Mouse (Mus musculus) embryonic facial prominence, embryonic 14.5 days (tissue): ENCODE data around the gene Gm14326. TPM values are rescaled to one million over a fixed set of nuclear protein-coding genes. Genes with fewer than 3 reads are reported as not detected.
"Not testable (repeated sequence)": the region's sequence is repeated elsewhere in the genome, so short reads cannot be mapped to it uniquely, and the experiment has no call there.

ENCODE experiments used
- ATAC-seq: fragments of 200-750 bp; cut with Nextera tagmentation; 2 replicates; pipeline ENCODE4 v1.8.0; 2017; ENCODE audit warnings: low read depth, moderate number of reproducible peaks, moderate TSS enrichment
- DNase-seq: peaks from one replicate; pipeline ENCODE4 v3.0.0-alpha.2; 2015; ENCODE audit warnings: low spot score
- H3K27ac ChIP-seq: fragments of 300-500 bp; sonication (generic); replicated peaks from 2 replicates; pipeline ENCODE4 v1.5.1; 2014; ENCODE audit warnings: low read depth, mild to moderate bottlenecking, low read length, moderate library complexity
- H3K27me3 ChIP-seq: fragments of 300-500 bp; sonication (generic); replicated peaks from 2 replicates; pipeline ENCODE4 v1.6.1; 2014; ENCODE audit warnings: low read length; ENCODE audit not compliant: control insufficient read depth, insufficient read depth
- H3K36me3 ChIP-seq: fragments of 300-500 bp; sonication (generic); 2 replicates; pipeline ENCODE4 v1.6.1; 2014; ENCODE audit warnings: low read length, mixed read lengths; ENCODE audit not compliant: control insufficient read depth, insufficient read depth
- H3K4me1 ChIP-seq: fragments of 300-500 bp; sonication (generic); 2 replicates; pipeline ENCODE4 v1.6.1; 2014; ENCODE audit warnings: antibody characterized with exemption, low read length; ENCODE audit not compliant: control insufficient read depth, insufficient read depth
- H3K4me2 ChIP-seq: fragments of 300-500 bp; sonication (generic); 2 replicates; pipeline ENCODE4 v1.6.1; 2014; ENCODE audit warnings: low read depth, mild to moderate bottlenecking, low read length, moderate library complexity, mixed read lengths
- H3K4me3 ChIP-seq: fragments of 300-500 bp; sonication (generic); 2 replicates; pipeline ENCODE4 v1.5.1; 2014; ENCODE audit warnings: low read depth, mild to moderate bottlenecking, low read length
- H3K9ac ChIP-seq: fragments of 300-500 bp; sonication (generic); 2 replicates; pipeline ENCODE4 v1.6.1; 2014; ENCODE audit warnings: low read depth, mild to moderate bottlenecking, low read length, moderate library complexity, mixed read lengths
- H3K9me3 ChIP-seq: fragments of 300-500 bp; sonication (generic); 2 replicates; pipeline ENCODE4 v1.6.1; 2016; ENCODE audit warnings: low read length; ENCODE audit not compliant: control insufficient read depth
- WGBS: fragments of 180-500 bp; shearing (Covaris S2); extraction: QIAGEN DNeasy Blood & Tissue Kit; methylation state at CpG from one replicate; pipeline ENCODE4 v1.1.7; 2014; 5-methylcytosine and 5-hydroxymethylcytosine counted together
- polyA plus RNA-seq: library from polyadenylated mRNA; unstranded; fragments of >200 nt; fragmentation: Nextera tagmentation; extraction: Ambion mirVana; gene quantifications from 2 replicates; pipeline ENCODE4 v1.2.1, GENCODE M21; 2014

Gene Gm14326
- 19.1 and 24.0 TPM in 2 replicates for polyA plus RNA-seq

DNA sequence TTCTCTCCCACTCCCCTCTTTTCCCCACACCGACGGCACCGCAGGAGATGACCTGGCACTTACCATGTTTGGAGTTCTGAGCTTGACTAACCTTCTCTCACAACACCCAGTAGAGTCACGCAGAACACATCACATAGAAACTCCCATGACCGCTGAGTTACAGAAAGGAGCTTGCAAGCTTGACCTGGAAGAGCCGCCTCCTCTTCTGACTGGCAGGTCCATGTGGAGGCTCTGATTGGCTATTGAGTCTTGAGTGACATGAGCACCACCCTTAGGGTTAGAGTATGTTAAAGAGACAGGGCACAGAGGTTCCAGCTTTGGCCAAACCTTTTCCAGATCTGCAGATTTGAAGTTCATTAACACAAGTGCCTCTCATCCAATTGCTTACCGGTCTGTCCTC is at the start of gene Gm14326:
Gene Gm14326 (minus strand): TSS at position 153 of the 400 bp plus-strand sequence.
- DNase-seq = peak; percentile 45

DNA sequence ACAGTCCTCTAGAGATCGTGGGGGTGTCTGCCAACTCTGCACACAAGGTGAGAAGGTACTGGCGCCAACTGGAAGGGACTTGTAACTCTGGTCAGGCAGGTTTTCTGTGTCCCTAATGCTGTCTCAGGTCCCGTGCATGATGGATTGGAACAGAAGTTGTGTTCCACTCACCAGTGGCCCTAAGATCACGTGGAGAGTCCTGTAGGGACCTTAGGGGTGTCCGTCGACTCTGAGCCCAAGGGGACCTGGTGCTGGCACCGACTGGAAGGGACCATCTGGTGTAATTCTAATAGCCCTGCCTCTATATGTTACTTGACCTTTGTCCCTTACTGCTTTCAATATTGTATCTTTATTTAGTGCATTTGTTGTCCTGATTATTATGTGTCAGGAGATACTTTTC is 17.7 kb upstream of the Gm14326 start:
- H3K4me3 ChIP-seq, H3K36me3 ChIP-seq, H3K9ac ChIP-seq, H3K27me3 ChIP-seq, ATAC-seq, DNase-seq, H3K4me2 ChIP-seq, H3K27ac ChIP-seq, H3K9me3 ChIP-seq, H3K4me1 ChIP-seq: not testable (repeated sequence)
- 83% methylated on average over 5 of the region's 7 CpGs for WGBS

More for the DNA sequence above, at the start of gene Gm14326:
- Histone ChIP-seq H3K4me3 (peak within 1 kb of the TSS; percentile 39), H3K9ac (peak within 1 kb of the TSS; percentile 58), H3K4me2 (peak within 1 kb of the TSS; percentile 43)
- not testable (repeated sequence) for H3K9me3 ChIP-seq, H3K27ac ChIP-seq, H3K27me3 ChIP-seq, ATAC-seq, H3K36me3 ChIP-seq, H3K4me1 ChIP-seq
- 0% methylated on average over 3 of the region's 7 CpGs for WGBS

DNA sequence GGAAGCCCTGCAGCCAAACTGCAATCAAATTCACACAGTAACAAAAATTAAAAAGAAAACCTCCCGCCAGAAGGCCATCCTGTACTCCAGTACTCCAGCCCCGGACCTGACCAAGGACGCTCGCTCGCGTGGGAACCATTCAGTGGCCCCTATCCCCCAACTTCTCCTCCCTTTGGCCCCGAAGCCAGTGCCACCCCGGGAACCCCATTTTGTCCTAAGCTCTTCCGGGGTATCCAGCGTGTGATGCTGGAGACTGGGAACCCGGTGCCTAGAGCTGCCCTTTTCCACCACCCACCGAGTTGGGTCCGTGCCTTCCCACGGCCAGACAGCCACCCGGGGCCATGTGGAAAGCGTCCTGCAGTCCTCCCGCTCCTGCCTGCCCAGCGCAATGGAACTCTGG is 363 bp downstream of the Gm14326 start:
- ATAC-seq, H3K36me3 ChIP-seq, H3K4me1 ChIP-seq, H3K27ac ChIP-seq, H3K27me3 ChIP-seq, H3K9me3 ChIP-seq, DNase-seq: not testable (repeated sequence)
- Histone ChIP-seq H3K4me2 (peak overlapping the region; percentile 43; the same call in 1 of the 2 replicates), H3K9ac (peak overlapping the region; percentile 58), H3K4me3 (peak overlapping the region; percentile 39)
- 0% methylated on average over 11 of the region's 18 CpGs for WGBS

DNA sequence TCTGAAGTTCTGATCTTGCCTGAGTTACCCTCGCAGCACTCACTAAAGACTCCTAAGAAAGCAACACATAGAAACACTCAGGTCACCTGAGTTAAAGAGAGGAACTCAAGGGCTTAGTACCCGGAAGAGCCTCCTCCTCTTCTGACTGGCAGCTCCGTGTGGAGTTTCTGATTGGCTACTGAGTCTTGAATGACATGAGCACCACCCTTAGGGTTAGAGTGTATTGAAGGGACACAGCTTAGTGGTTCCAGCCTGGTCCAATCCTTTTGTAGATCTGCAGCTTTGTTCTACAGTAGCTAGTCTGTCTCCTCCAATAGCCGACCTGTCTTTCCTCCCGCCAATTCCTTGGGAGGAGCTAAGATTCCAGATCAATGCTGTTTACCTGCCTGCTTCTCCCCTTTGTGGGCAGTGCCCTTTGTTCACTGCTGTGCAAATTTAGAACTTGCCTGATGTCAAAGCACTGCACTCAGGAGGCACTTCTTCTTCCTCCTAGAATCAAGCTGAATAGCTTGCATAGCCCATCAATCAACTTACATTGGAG is 31.5 kb downstream of the Gm14326 start, which contains the start of gene Zfp972:
Gene Zfp972 (minus strand): TSS at position 51 of the 541 bp plus-strand sequence.
- H3K27me3 ChIP-seq, H3K4me1 ChIP-seq, ATAC-seq, H3K4me3 ChIP-seq, H3K27ac ChIP-seq, H3K4me2 ChIP-seq, H3K36me3 ChIP-seq, DNase-seq, H3K9ac ChIP-seq, H3K9me3 ChIP-seq: not testable (repeated sequence)
- 75% methylated on average over 3 of the region's 5 CpGs for WGBS

DNA sequence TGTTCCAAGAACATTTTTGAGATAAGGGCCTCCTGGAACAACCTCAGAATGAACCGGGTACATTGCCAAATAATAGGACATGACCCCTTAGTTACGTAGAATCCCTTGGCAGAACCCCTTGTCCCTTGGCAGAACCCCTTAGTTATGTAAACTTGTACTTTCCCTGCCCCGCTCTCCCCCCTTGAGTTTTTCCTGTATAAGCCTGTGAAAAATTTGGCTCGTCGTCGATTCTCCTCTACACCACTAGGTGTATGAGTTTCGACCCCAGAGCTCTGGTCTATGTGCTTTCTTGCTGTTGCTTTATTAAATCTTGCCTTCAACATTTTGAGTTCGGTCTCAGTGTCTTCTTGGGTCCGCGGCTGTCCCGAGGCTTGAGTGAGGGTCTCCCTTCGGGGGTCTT is 53.8 kb downstream of the Gm14326 start:
- H3K4me3 ChIP-seq, H3K27ac ChIP-seq, DNase-seq, H3K9me3 ChIP-seq, H3K36me3 ChIP-seq, H3K4me2 ChIP-seq, ATAC-seq, H3K4me1 ChIP-seq, H3K9ac ChIP-seq, H3K27me3 ChIP-seq: not testable (repeated sequence)
- no CpG with 5 or more reads among the region's 12 CpGs for WGBS

DNA sequence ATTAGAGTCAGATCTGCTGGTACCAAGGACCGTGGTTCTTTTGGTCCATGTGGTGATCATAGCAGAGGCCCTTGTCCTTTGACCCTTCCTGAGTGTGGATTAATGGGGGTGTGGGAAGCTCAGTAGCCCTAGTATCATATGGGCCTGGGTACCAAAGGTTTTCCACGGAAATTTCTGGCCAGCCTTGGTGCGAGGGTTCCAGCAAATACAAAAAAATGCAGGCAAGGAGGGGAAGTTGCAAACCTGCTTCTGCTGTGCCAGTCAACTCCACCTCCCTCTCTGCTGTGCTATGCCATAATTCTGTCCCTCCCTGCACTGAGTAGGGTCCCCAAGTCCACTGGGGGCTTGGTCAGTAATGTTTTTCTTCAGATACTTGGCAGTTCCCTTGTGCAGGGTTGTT is 58.9 kb downstream of the Gm14326 start:
- not testable (repeated sequence) for H3K4me3 ChIP-seq, DNase-seq, H3K27me3 ChIP-seq, H3K9me3 ChIP-seq, H3K4me2 ChIP-seq, H3K27ac ChIP-seq, H3K36me3 ChIP-seq, ATAC-seq, H3K9ac ChIP-seq, H3K4me1 ChIP-seq
- WGBS = 80% methylated on average over 2 of the region's 3 CpGs

DNA sequence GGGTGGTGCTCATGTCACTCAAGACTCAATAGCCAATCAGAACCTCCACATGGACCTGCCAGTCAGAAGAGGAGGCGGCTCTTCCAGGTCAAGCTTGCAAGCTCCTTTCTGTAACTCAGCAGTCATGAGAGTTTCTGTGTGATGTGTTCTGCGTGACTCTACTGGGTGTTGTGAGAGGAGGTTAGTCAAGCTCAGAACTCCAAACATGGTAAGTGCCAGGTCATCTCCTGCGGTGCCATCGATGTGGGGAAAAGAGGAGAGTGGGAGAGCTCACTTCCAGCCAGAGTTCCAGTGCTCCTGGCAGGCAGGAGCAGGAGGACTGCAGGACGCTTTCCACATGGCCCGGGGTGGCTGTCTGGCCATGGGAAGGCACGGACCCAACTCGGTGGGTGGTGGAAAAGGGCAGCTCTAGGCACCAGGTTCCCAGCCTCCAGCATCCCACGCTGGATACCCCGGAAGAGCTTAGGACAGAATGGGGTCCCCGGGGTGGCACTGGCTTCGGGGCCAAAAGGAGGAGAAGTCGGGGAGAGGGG is 60.0 kb downstream of the Gm14326 start, which contains the start of gene Gm14327:
Gene Gm14327 (plus strand): TSS at position 51 of the 533 bp plus-strand sequence.
- WGBS = 39% methylated on average over 8 of the region's 13 CpGs
- H3K4me3 ChIP-seq = peak within 1 kb of the TSS; percentile 16; the same call in 1 of the 2 replicates

DNA sequence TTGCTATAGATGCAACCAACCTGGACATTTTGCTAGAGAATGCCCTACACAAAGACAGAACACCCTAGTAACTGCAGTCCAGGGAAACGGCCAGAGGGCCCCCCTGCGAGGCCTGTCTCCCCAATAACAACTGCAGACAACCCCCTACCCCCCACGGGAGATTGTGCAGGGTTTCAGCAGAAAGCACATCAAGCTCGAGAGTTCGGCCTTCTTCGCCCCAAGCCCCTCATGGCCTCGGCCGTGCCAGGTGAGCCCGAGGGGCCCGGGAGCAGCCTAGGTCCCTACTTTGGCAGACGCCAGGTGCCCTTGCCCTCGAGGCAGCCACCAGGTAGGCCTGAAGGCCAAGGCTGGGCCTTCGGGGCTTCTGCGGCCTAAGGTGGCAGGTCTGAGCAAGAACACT is 69.4 kb downstream of the Gm14326 start:
- H3K4me2 ChIP-seq, DNase-seq, H3K9me3 ChIP-seq, H3K36me3 ChIP-seq, H3K27me3 ChIP-seq, H3K27ac ChIP-seq, H3K4me1 ChIP-seq, H3K9ac ChIP-seq, H3K4me3 ChIP-seq, ATAC-seq: not testable (repeated sequence)
- WGBS = 90% methylated on average over 7 of the region's 14 CpGs

More for the DNA sequence above, 60.0 kb downstream of the Gm14326 start, which contains the start of gene Gm14327:
- not testable (repeated sequence) for H3K27ac ChIP-seq, ATAC-seq, H3K4me2 ChIP-seq, H3K9me3 ChIP-seq, DNase-seq, H3K9ac ChIP-seq, H3K36me3 ChIP-seq, H3K4me1 ChIP-seq, H3K27me3 ChIP-seq
